Mouse (Mus musculus) limb, embryonic 12.5 days (tissue): ENCODE data around the gene BC030499. TPM values are rescaled to one million over a fixed set of nuclear protein-coding genes. Genes with fewer than 3 reads are reported as not detected.

ENCODE experiments used
- ATAC-seq: fragments of 200-750 bp; cut with Nextera tagmentation; 2 replicates; pipeline ENCODE4 v1.8.0; 2017; ENCODE audit warnings: low read depth, moderate TSS enrichment; ENCODE audit not compliant: insufficient number of reproducible peaks, insufficient read depth, low FRiP score, low TSS enrichment
- H3K27ac ChIP-seq: fragments of 300-500 bp; sonication (generic); 2 replicates; pipeline ENCODE4 v1.5.1; 2016; ENCODE audit warnings: mild to moderate bottlenecking, moderate library complexity
- H3K27me3 ChIP-seq: fragments of 300-500 bp; sonication (generic); 2 replicates; pipeline ENCODE4 v1.6.1; 2016; ENCODE audit warnings: mild to moderate bottlenecking, moderate library complexity
- H3K36me3 ChIP-seq: fragments of 300-500 bp; sonication (generic); 2 replicates; pipeline ENCODE4 v1.6.1; 2016; ENCODE audit warnings: mild to moderate bottlenecking, moderate library complexity
- H3K4me1 ChIP-seq: fragments of 300-500 bp; sonication (generic); replicated peaks from 2 replicates; pipeline ENCODE4 v1.6.1; 2016
- H3K4me2 ChIP-seq: fragments of 300-500 bp; sonication (generic); 2 replicates; pipeline ENCODE4 v1.6.1; 2016; ENCODE audit warnings: mild to moderate bottlenecking, moderate library complexity
- H3K4me3 ChIP-seq: fragments of 300-500 bp; sonication (generic); replicated peaks from 2 replicates; pipeline ENCODE4 v1.5.1; 2016; ENCODE audit warnings: mild to moderate bottlenecking
- H3K9ac ChIP-seq: fragments of 300-500 bp; sonication (generic); replicated peaks from 2 replicates; pipeline ENCODE4 v1.6.1; 2016; ENCODE audit warnings: mild to moderate bottlenecking, moderate library complexity
- H3K9me3 ChIP-seq: fragments of 300-500 bp; sonication (generic); 2 replicates; pipeline ENCODE4 v1.6.1; 2016; ENCODE audit warnings: mild to moderate bottlenecking, moderate library complexity
- WGBS: fragments of 180-500 bp; shearing (Covaris S2); methylation state at CpG from one replicate; pipeline ENCODE4 v1.1.7; 2016; 5-methylcytosine and 5-hydroxymethylcytosine counted together
- polyA plus RNA-seq: library from polyadenylated mRNA; unstranded; fragments of >200 nt; fragmentation: Nextera tagmentation; extraction: Ambion mirVana; gene quantifications from 2 replicates; pipeline ENCODE4 v1.2.1, GENCODE M21; 2016

BC030499 gene
- polyA plus RNA-seq, 1 experiment from 2014 or later = 0.26 TPM

- Histone ChIP-seq H3K4me3 (no peak overlapping the region), H3K4me1 (0 out of 2 replicates have a peak, but pooled peaks cover 8% of the 10 kb centered on the region), H3K27me3 (no peaks in the 10 kb centered on the region), H3K27ac (no peak overlapping the region), H3K9me3 (no peaks in the 10 kb centered on the region), H3K36me3 (peaks cover 90% of the 10 kb centered on the region), H3K4me2 (no peak overlapping the region), H3K9ac (no peak overlapping the region)
- WGBS = 88% methylated on average over 8 of the region's 8 CpGs
- no peak for ATAC-seq
Observed at GRCm38 (mm10) chr11:78310861-78311511, 20.3 kb downstream of the BC030499 start.

GRCm38 (mm10) chr11:78313662-78314061 lies 23.0 kb downstream of the BC030499 start:
- H3K4me3 ChIP-seq = no peak overlapping the region
- no peak for ATAC-seq
- WGBS = 95% methylated on average over 2 of the region's 2 CpGs
- H3K27ac ChIP-seq = no peak overlapping the region
- H3K9me3 ChIP-seq = no peaks in the 10 kb centered on the region
- peaks cover 96% of the 10 kb centered on the region for H3K36me3 ChIP-seq
- H3K9ac ChIP-seq = no peak overlapping the region
- H3K27me3 ChIP-seq = no peaks in the 10 kb centered on the region
- no peaks in the 10 kb centered on the region for H3K4me1 ChIP-seq
- no peak overlapping the region for H3K4me2 ChIP-seq

- no peak overlapping the region for H3K4me3 ChIP-seq
- H3K4me1 ChIP-seq = peaks cover 22% of the 10 kb centered on the region
- no peak overlapping the region for H3K9ac ChIP-seq
- ATAC-seq = no peak
- no peak overlapping the region for H3K27ac ChIP-seq
- no peaks in the 10 kb centered on the region for H3K27me3 ChIP-seq
- H3K4me2 ChIP-seq = no peak overlapping the region
- H3K36me3 ChIP-seq = peaks cover 92% of the 10 kb centered on the region
- H3K9me3 ChIP-seq = no peaks in the 10 kb centered on the region
- 83% methylated on average over 2 of the region's 2 CpGs for WGBS
Observed at GRCm38 (mm10) chr11:78318411-78318810, 27.8 kb downstream of the BC030499 start.

- no peak overlapping the region for H3K4me3 ChIP-seq
- peaks cover 61% of the 10 kb centered on the region for H3K36me3 ChIP-seq
- H3K4me1 ChIP-seq = peaks cover 24% of the 10 kb centered on the region
- H3K27me3 ChIP-seq = no peaks in the 10 kb centered on the region
- WGBS = 51% methylated on average over 2 of the region's 2 CpGs
- H3K4me2 ChIP-seq = peak overlapping the region; percentile 36
- peak overlapping the region; percentile 56; the same call in 1 of the 2 replicates for H3K27ac ChIP-seq
- no peaks in the 10 kb centered on the region for H3K9me3 ChIP-seq
- ATAC-seq = no peak
- H3K9ac ChIP-seq = no peak overlapping the region
Observed at GRCm38 (mm10) chr11:78322076-78322831, 31.6 kb downstream of the BC030499 start.

GRCm38 (mm10) chr11:78322860-78323259 lies 32.2 kb downstream of the BC030499 start, which contains the start of gene Aldoc:
TSS of gene Aldoc (plus strand) at chr11:78322968.
- Histone ChIP-seq H3K27me3 (no peaks in the 10 kb centered on the region), H3K36me3 (peaks cover 55% of the 10 kb centered on the region), H3K4me2 (peak within 1 kb of the TSS; percentile 36), H3K9me3 (no peaks in the 10 kb centered on the region), H3K9ac (no peak within 1 kb of the TSS), H3K27ac (peak within 1 kb of the TSS; percentile 56), H3K4me3 (peak within 1 kb of the TSS; percentile 17), H3K4me1 (peaks cover 24% of the 10 kb centered on the region)
- ATAC-seq = peak; percentile 55
- 3% methylated on average over 15 of the region's 15 CpGs for WGBS

GRCm38 (mm10) chr11:78324000-78324785 lies 33.6 kb downstream of the BC030499 start:
- H3K9ac ChIP-seq = no peak overlapping the region
- ATAC-seq = no peak
- WGBS = 83% methylated on average over 15 of the region's 15 CpGs
- peaks cover 42% of the 10 kb centered on the region for H3K36me3 ChIP-seq
- no peak overlapping the region for H3K27ac ChIP-seq
- H3K4me1 ChIP-seq = peaks cover 29% of the 10 kb centered on the region
- H3K4me3 ChIP-seq = no peak overlapping the region
- H3K9me3 ChIP-seq = no peaks in the 10 kb centered on the region
- no peak overlapping the region for H3K4me2 ChIP-seq
- no peaks in the 10 kb centered on the region for H3K27me3 ChIP-seq

GRCm38 (mm10) chr11:78324965-78325364 lies 34.3 kb downstream of the BC030499 start:
- no peak for ATAC-seq
- no peak overlapping the region for H3K9ac ChIP-seq
- no peak overlapping the region for H3K27ac ChIP-seq
- no peak overlapping the region for H3K4me3 ChIP-seq
- H3K4me2 ChIP-seq = no peak overlapping the region
- H3K27me3 ChIP-seq = no peaks in the 10 kb centered on the region
- H3K36me3 ChIP-seq = peaks cover 34% of the 10 kb centered on the region
- H3K9me3 ChIP-seq = no peaks in the 10 kb centered on the region
- 95% methylated on average over 12 of the region's 12 CpGs for WGBS
- peaks cover 35% of the 10 kb centered on the region for H3K4me1 ChIP-seq

GRCm38 (mm10) chr11:78327215-78327614 lies 36.6 kb downstream of the BC030499 start:
- Histone ChIP-seq H3K4me3 (no peak overlapping the region), H3K36me3 (peaks cover 16% of the 10 kb centered on the region), H3K27ac (no peak overlapping the region), H3K27me3 (no peaks in the 10 kb centered on the region), H3K4me1 (peaks cover 24% of the 10 kb centered on the region), H3K9ac (no peak overlapping the region), H3K4me2 (no peak overlapping the region), H3K9me3 (no peaks in the 10 kb centered on the region)
- ATAC-seq = no peak
- 92% methylated on average over 4 of the region's 4 CpGs for WGBS

- Histone ChIP-seq H3K4me1 (peaks cover 18% of the 10 kb centered on the region), H3K36me3 (peaks cover 18% of the 10 kb centered on the region), H3K9me3 (no peaks in the 10 kb centered on the region), H3K27ac (no peak within 1 kb of the TSS), H3K4me2 (peak within 1 kb of the TSS; percentile 89), H3K4me3 (peak within 1 kb of the TSS; percentile 89), H3K9ac (peak within 1 kb of the TSS; percentile 81), H3K27me3 (no peaks in the 10 kb centered on the region)
- 14% methylated on average over 37 of the region's 37 CpGs for WGBS
- ATAC-seq = peak; percentile 95
Observed at GRCm38 (mm10) chr11:78327634-78328511, 37.2 kb downstream of the BC030499 start, which contains the start of gene Pigs. TSS of gene Pigs (plus strand) at chr11:78328415.

GRCm38 (mm10) chr11:78328512-78329056 lies 37.9 kb downstream of the BC030499 start:
- Histone ChIP-seq H3K9me3 (no peaks in the 10 kb centered on the region), H3K4me2 (peak overlapping the region; percentile 89), H3K36me3 (peaks cover 26% of the 10 kb centered on the region), H3K4me1 (peaks cover 11% of the 10 kb centered on the region), H3K4me3 (peak overlapping the region; percentile 89), H3K27me3 (no peaks in the 10 kb centered on the region), H3K9ac (peak overlapping the region; percentile 81), H3K27ac (no peak overlapping the region)
- ATAC-seq = peak; percentile 58; the same call in 1 of the 2 replicates
- WGBS = 1% methylated on average over 41 of the region's 41 CpGs
